Mouse (Mus musculus) liver, embryonic 14.5 days (tissue): ENCODE measurements around the gene Nxf7.

ENCODE experiments used
- CTCF ChIP-seq: IDR thresholded peaks from 2 replicates; pipeline ENCODE4 v1.5.1; 2016; ENCODE audit warnings: antibody characterized with exemption, low read depth, control low read depth
- EP300 ChIP-seq: IDR thresholded peaks from 2 replicates; pipeline ENCODE4 v1.6.1; 2016; ENCODE audit warnings: antibody characterized with exemption, low read depth

DNA sequence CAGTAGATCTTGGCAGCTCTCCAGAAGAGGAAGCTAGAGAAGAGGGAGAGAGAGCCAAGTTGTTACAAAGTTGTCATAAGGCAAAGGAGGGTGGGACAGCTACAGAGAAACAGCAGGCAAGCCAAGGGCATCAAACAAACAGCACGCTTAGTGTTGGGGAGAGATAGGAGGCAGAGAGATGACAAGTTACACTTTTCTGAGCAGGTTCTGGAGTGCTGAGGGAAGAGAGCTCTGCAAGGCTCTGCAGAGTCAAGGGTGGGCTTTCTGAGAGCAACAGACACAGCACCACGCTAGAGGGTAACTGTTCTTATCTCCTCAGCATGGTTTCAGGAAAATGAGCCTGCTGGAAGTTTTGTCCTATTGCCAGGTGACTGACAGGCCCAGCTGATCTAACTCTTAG lies 35.7 kb downstream of the Nxf7 start:
- TF ChIP-seq CTCF (no peak), EP300 (no peak)
